Mouse (Mus musculus): ENCODE data around the gene Anp32a.

The Anp32a gene

GRCm38 (mm10) chr9:62370648-62371280, 29.7 kb downstream of the Anp32a start:
- no peak for DNase-seq

DNA sequence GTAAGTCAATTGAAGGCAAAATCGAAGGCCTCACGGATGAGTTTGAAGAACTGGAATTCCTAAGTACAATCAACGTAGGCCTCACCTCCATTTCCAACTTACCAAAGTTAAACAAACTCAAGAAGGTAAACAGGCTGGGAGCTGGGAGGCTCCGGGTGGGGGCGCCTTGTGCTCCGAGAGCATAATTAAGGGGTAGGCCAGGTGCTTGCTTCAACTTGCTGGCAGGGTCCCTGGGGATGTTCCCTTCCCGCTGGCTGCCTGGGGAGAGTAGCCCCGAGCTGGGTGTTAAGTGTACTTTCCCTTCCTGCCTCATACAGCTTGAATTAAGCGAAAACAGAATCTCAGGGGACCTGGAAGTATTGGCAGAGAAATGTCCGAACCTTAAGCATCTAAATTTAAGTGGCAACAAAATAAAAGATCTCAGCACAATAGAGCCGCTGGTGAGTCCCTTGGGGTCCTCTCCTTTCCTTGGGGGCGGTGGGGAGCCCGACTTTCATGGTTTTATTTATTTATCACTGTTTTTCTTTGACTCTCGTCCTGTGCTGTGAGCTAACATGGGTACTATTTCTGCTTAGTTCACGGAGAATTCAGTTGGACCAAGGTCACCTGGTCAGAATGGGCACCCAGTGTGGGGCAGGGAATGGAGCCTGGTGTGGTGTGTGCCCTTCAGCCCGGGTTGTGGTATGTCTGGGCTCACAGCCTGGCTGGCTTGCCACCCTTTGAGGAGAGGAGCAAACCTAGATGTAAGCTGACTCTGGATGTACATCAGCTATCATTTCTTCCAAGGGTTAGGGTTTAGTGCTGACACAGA, 30.9 kb downstream of the Anp32a start:
- no peak for DNase-seq

DNA sequence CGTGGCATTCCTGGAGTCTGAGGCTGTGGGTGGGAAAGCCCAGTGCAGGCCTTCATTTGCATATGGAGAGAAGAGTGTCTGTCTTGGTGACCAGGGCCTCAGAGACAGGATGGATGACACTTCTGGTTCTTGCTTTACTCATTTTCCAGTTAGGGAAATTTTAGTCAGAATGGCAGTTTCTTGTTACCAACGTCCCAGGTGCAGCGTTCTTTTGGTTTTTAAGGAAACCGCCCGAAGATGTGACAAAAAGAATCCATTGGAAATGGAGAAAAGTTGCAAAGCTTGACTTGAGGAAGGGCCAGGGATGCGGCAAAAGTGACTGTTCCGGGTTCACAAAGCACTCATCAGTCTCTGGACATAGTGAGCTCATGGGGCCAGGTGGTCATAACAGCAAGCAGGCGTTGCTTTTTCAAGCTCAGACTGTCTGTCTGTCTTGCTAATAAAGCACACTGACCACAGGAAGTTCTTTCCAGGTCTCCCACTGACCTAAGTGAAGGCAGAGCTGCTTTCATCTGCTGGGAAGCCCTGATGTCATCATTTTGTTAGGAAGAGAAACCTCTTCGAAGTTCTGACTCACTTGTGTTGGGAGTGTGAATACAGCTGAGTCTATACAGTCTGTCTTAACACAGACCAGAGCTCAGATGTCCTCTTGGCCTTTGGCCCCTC, 31.6 kb downstream of the Anp32a start:
- DNase-seq, result no peak

- DNase-seq, result peak; percentile 54
These were observed 32.4 kb downstream of the Anp32a start for GRCm38 (mm10) chr9:62373222-62374123.

- DNase-seq, result no peak
These were observed 33.2 kb downstream of the Anp32a start for GRCm38 (mm10) chr9:62374276-62374675.

DNA sequence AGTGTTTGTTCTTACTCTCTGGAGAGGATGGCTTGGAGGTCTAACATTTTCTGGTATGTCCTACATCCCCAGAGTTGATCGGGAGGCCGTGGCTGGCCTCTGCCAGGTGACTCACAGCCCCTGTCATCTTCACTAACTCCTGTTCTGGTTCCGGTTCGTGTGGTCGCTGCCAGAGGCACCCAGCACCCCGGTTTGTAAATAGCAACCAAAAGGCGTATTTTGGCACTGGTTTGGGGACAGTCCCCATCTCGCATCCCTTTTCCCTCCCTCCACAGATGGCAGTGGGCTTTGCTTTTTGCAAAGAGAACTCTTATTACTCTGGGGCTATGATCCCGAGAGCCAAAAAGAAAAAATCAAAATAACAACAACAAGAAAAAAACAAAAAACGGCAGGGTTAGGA, 36.8 kb downstream of the Anp32a start:
- no peak for DNase-seq

GRCm38 (mm10) chr9:62380351-62380750, 39.3 kb downstream of the Anp32a start:
- DNase-seq, result no peak

DNA sequence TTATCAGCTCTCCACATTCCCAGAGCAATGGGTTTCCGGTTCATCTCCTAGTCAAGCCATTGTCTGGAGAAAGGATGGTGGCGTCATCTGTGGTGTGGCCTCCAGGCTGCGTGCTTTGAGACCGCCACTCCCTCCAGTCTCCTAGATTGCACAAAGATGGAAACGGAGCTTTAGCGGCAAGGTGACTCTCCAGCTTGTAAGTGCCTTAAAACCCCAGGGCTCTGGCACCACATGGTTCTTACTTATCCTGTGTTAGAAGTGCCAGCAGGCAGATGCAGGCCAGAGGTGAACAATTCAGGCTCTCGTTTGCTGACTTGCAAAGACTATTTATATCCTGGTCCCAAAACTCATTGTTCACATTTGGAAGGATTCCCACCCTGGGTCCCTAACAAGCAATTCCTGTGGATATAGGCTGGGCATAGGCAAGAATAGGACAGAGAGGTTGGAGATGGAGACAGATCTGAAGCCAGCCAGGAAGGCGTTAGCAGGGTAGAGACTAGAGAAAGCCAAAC, 40.4 kb downstream of the Anp32a start:
- DNase-seq, result no peak

GRCm38 (mm10) chr9:62382519-62383084, 41.5 kb downstream of the Anp32a start:
- DNase-seq, result no peak

GRCm38 (mm10) chr9:62385062-62385461, 44.0 kb downstream of the Anp32a start:
- no peak for DNase-seq

GRCm38 (mm10) chr9:62385727-62386518, 44.8 kb downstream of the Anp32a start:
- DNase-seq, result no peak

DNA sequence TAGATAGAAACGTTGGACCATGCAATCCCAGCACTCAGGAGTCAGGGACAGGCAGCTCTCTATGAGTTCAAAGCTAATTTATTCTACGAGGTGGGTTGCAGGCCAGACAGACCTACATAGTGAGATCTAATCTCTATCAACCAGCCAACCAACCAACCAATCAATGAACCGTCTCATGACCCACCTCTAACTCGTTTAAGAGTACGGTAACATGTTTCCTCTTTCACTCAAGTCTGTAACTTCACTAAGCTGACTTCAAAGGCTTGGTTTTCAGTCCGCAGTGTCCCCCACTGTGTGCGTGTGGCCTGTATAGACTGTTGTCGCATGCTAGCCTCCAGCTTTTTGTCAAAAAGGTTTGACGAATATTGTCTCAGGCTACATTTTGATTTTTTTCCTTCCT, 48.6 kb downstream of the Anp32a start:
- no peak for DNase-seq

GRCm38 (mm10) chr9:62393531-62393930, 52.4 kb downstream of the Anp32a start:
- no peak for DNase-seq

DNA sequence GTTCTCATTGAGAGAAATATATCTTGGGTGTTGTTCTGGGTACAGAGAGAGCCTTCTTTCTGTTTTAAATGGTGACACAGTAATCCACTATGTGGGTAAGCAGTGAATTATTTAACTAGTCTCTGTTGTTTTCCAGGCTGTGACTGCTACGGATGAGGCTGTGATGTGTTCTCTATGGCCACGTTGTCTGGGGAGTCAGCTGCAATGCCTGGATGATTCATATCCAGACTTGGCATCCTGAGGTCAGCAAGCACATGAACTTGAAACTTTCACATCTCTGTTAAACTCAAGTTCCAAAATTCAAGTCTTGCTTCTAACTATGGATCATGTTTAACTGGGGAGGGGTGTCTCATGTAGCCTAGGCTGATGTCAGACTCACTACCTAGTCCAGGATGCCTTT, 53.1 kb downstream of the Anp32a start:
- DNase-seq, result no peak

DNA sequence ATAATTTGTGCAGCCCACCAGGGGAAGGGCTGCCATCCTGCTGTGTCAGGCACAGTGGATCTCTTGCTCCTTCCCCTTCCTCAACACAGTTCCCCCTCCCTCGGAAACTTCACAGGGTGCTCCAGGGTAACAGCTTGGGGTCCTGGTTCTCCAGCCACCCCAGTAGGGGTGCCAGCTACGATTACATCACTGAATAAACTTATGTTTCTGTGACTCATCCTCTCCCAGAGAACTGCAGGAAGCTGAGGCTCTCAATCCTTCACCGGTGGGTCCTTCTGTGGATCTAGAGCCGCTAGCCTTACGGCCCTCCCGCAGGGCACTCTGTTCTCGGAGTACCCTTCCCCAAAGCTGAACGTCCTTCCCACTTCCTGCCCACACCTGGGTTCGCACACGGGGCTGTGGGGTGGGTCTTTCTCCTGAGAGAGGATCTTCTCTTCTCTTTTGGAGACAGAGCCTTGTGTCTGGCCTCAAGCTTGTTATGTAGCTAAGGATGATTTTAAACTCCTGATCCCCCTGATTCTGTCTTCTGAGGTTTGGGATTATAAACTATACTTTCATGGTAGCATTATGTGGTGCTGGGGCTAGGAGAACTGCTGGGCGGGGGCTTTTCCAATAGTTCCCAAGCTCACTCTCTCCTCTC, 59.6 kb downstream of the Anp32a start:
- no peak for DNase-seq

DNA sequence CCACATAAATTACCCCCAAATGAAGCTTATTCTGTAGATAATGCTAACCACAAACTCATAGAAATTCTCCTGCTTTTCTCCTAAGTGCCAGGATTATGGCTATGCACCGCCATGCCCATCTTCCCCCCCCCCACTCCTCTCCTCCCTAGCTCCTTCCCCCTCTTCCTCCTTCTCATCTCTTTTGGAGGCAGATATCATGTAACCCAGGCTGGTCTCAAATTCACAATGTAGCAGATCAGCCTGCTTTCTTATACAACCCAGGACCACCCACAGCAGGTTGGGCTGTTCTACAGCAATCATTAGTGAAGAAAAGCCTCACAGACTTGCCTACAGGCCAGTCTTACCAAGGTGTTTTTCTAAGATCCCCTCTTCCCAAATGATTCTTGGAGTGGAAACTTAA, 60.5 kb downstream of the Anp32a start:
- no peak for DNase-seq

- DNase-seq, result no peak
These were observed 65.4 kb downstream of the Anp32a start for GRCm38 (mm10) chr9:62406423-62407013.

DNA sequence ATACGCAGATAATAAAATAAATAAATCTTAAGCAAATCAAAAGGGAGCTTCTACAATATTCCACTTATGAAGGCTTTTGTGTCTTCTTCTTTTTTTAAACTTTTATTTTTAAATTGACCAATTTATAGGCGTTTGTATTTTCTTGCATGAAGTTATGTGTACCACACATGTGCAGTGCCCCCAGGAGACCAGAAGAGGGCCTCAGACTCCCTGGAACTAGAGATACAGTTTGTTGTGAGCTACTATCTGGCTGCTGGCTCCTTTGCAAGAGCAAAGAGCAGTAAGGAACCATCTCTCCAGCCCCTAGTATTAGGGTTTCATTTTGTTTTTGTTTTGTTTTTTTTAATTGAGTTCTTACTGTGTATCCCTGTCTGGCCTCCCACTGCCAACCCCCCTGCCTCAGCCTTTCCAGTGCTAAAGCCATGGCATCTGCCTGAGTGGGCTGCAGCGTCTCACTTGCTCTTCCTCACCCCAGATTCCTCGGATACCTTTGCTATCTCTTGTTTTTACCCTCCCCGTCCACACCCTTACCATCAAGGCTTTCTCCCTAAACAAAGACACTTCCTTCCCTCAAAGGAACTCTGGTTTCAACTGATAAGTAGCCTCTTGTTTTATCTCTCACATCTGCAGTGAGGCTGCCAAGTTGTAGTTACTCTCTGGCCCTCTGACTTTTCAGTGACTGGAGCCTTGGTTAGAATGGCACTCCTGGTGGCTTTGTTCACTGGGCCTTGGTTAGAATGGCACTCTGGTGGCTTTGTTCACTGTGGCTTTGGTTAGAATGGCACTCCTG, 66.5 kb downstream of the Anp32a start:
- DNase-seq, result no peak

DNA sequence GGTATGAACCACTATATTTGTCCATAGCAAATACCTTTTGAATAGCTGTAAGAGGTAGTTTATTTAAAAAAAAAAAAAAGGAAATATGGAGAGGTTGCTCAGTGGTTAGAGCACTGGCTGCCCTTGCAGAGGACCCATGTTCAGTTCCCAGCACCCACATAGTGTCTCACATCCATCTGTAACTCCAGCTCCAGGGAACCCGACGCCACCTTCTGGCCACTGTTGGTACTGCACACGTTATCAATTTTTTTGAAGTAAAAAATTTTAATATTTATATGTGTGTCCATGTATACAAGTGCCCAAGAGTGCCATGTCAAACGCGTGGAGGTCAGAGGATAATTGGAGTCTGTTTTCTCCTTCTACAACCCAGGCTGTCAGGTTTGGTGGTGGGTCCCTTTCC, 77.6 kb downstream of the Anp32a start:
- DNase-seq, result no peak

Measured in embryo, embryonic 11 days (tissue).